ENCODE assay signal across 30 mouse cellular contexts in genomic region chr2:33442701-33443100, GRCm38 (mm10). TPM values are rescaled to one million over a fixed set of nuclear protein-coding genes. Genes with fewer than 3 reads are reported as not detected.
DNase-seq lines count a peak whose midpoint lies in the region; ATAC-seq and TF ChIP-seq lines count a peak whose summit lies in the region.
"Had no signal": no experiment of that assay in that cellular context is flagged by ENCODE, and none has a peak within 500 bp of the region (broad histone marks: within the 10 kb centered on the region; RNA-seq: fewer than 3 reads in every experiment).

No protein-coding gene starts in this region.

- no peaks in the 10 kb centered on the region for H3K36me3 ChIP-seq in heart, embryonic 10.5 days
- no peaks in the 10 kb centered on the region for H3K36me3 ChIP-seq in lung, embryonic 14.5 days (ENCODE audit: insufficient read depth)
- no peaks in the 10 kb centered on the region for H3K36me3 ChIP-seq in ES-Bruce4 (ENCODE audit: control insufficient read depth, insufficient read depth, low read length, poor library complexity, severe bottlenecking)
- no peaks in the 10 kb centered on the region for H3K36me3 ChIP-seq in forebrain, embryonic 14.5 days (ENCODE audit: control insufficient read depth, insufficient read depth, low read length)
- H3K36me3 ChIP-seq: embryonic facial prominence, embryonic 13.5 days; embryonic facial prominence, embryonic 15.5 days; forebrain, embryonic 10.5 days; forebrain, embryonic 12.5 days; forebrain, embryonic 15.5 days had no signal

- no peak for TF ChIP-seq CTCF in lung, embryonic 14.5 days (IDR thresholded peaks at IDR 0.05; ENCODE audit: low read depth)
- TF ChIP-seq CTCF in ES-Bruce4 (IDR thresholded peaks at IDR 0.05; ENCODE audit: low read depth, low read length), result no peak
- TF ChIP-seq CTCF in layer of hippocampus, adult 2 months (conservative IDR thresholded peaks at IDR 0.05), result no peak

- H3K4me3 ChIP-seq in heart, embryonic 10.5 days, result no peak overlapping the region
- H3K4me3 ChIP-seq in lung, embryonic 14.5 days (ENCODE audit: low read depth, low read length), result no peak overlapping the region
- H3K4me3 ChIP-seq in ES-Bruce4 (ENCODE audit: low read depth, low read length), result no peak overlapping the region
- H3K4me3 ChIP-seq in layer of hippocampus, adult 2 months, result no peak overlapping the region
- H3K4me3 ChIP-seq in forebrain, embryonic 14.5 days (ENCODE audit: low read depth, low read length), result no peak overlapping the region
- H3K4me3 ChIP-seq: embryonic facial prominence, embryonic 13.5 days; embryonic facial prominence, embryonic 15.5 days; erythroblast, embryonic 14.5 days; forebrain, embryonic 10.5 days; forebrain, embryonic 12.5 days; forebrain, embryonic 15.5 days had no signal

- no peak for TF ChIP-seq POLR2A in ES-Bruce4 (IDR thresholded peaks at IDR 0.05; ENCODE audit: insufficient read depth, low read length)

- no peaks in the 10 kb centered on the region for H3K9me3 ChIP-seq in heart, embryonic 10.5 days
- no peaks in the 10 kb centered on the region for H3K9me3 ChIP-seq in lung, embryonic 14.5 days (ENCODE audit: low read depth, low read length)
- no peaks in the 10 kb centered on the region for H3K9me3 ChIP-seq in ES-Bruce4 (replicated peaks; ENCODE audit: control insufficient read depth, insufficient read depth, low read length, poor library complexity, severe bottlenecking)
- no peaks in the 10 kb centered on the region for H3K9me3 ChIP-seq in forebrain, embryonic 14.5 days (replicated peaks; ENCODE audit: control insufficient read depth, low read length)
- H3K9me3 ChIP-seq: embryonic facial prominence, embryonic 13.5 days; embryonic facial prominence, embryonic 15.5 days; forebrain, embryonic 10.5 days; forebrain, embryonic 12.5 days; forebrain, embryonic 15.5 days; G1E had no signal

- H3K4me1 ChIP-seq in heart, embryonic 10.5 days, result peaks cover 42% of the 10 kb centered on the region
- peaks cover 3% of the 10 kb centered on the region; the same call in 1 of the 2 replicates for H3K4me1 ChIP-seq in lung, embryonic 14.5 days (ENCODE audit: insufficient read depth)
- H3K4me1 ChIP-seq in ES-Bruce4 (ENCODE audit: control insufficient read depth, insufficient read depth, low read length), result peaks cover 15% of the 10 kb centered on the region
- H3K4me1 ChIP-seq in forebrain, embryonic 14.5 days (ENCODE audit: control insufficient read depth, insufficient read depth, low read length), result no peaks in the 10 kb centered on the region

- intact Hi-C loops in heart, postnatal 14 days (cut with DNase I), result no loop called here

- DNase-seq in heart, embryonic 10.5 days (ENCODE audit: low spot score), result no peak
- DNase-seq in heart, postnatal 14 days, result no peak
- DNase-seq in lung, embryonic 14.5 days, result peak; percentile 21
- no peak for DNase-seq in lung, adult 18-20 months
- peak; percentile 63 for DNase-seq in brain, adult 2 months (ENCODE audit: low read depth, low spot score)
- DNase-seq in layer of hippocampus, adult 2 months (ENCODE audit: low spot score in 2 of 2), result no peak
- DNase-seq in forebrain, embryonic 14.5 days (ENCODE audit: low spot score), result no peak
- DNase-seq: adrenal gland, adult 8-10 months; adrenal gland, postnatal 14 days; adrenal gland, postnatal 36 days; B cell, adult 2 months; cerebellum, adult 11 months; cerebellum, adult 18-20 months; cerebellum, adult 8-10 months; cerebellum, adult 9-11 months; cerebellum, postnatal 14 days; cerebellum, postnatal 36 days; embryo, embryonic 11 days; forebrain, postnatal 0 days had no signal

- no peak overlapping the region for H3K4me2 ChIP-seq in lung, embryonic 14.5 days
- H3K4me2 ChIP-seq in forebrain, embryonic 14.5 days (ENCODE audit: low read length), result no peak overlapping the region
- H3K4me2 ChIP-seq: embryonic facial prominence, embryonic 13.5 days; embryonic facial prominence, embryonic 15.5 days; forebrain, embryonic 12.5 days; forebrain, embryonic 15.5 days had no signal

- ATAC-seq in lung, embryonic 14.5 days (ENCODE audit: insufficient read depth), result no peak
- ATAC-seq in forebrain, embryonic 14.5 days, result no peak
- ATAC-seq: activated CD4-positive, CD25-positive, alpha-beta regulatory T cell, adult 4 months; CD4-positive, CD25-positive, alpha-beta regulatory T cell, adult 4 months; forebrain, embryonic 15.5 days; forebrain, postnatal 0 days; Patski had no signal

- TF ChIP-seq EP300 in ES-Bruce4 (IDR thresholded peaks at IDR 0.05; ENCODE audit: insufficient read depth, low read depth, low read length), result no peak

- 55% methylated on average over 4 of the region's 4 CpGs for WGBS in heart, embryonic 10.5 days
- WGBS in lung, embryonic 14.5 days, result 29% methylated on average over 4 of the region's 4 CpGs
- WGBS in forebrain, embryonic 14.5 days, result 53% methylated on average over 4 of the region's 4 CpGs

- H3K9ac ChIP-seq in lung, embryonic 14.5 days, result no peak overlapping the region
- H3K9ac ChIP-seq in ES-Bruce4 (ENCODE audit: low read depth, poor library complexity, severe bottlenecking), result no peak overlapping the region
- no peak overlapping the region for H3K9ac ChIP-seq in forebrain, embryonic 14.5 days (ENCODE audit: low read length)
- H3K9ac ChIP-seq: embryonic facial prominence, embryonic 13.5 days; embryonic facial prominence, embryonic 15.5 days; forebrain, embryonic 12.5 days; forebrain, embryonic 15.5 days; forebrain, postnatal 0 days had no signal

- no peaks in the 10 kb centered on the region for H3K27me3 ChIP-seq in heart, embryonic 10.5 days (ENCODE audit: insufficient read depth, poor library complexity, severe bottlenecking)
- no peaks in the 10 kb centered on the region for H3K27me3 ChIP-seq in lung, embryonic 14.5 days (ENCODE audit: insufficient read depth, low read length)
- no peaks in the 10 kb centered on the region for H3K27me3 ChIP-seq in ES-Bruce4 (ENCODE audit: control insufficient read depth, insufficient read depth, low read length, poor library complexity, severe bottlenecking)
- no peaks in the 10 kb centered on the region; the same call in 1 of the 2 replicates for H3K27me3 ChIP-seq in forebrain, embryonic 14.5 days (replicated peaks; ENCODE audit: control insufficient read depth, insufficient read depth, low read length)
- H3K27me3 ChIP-seq: forebrain, embryonic 15.5 days; Patski had no signal

- peak overlapping the region; percentile 3; the same call in 1 of the 2 replicates for H3K27ac ChIP-seq in heart, embryonic 10.5 days
- no peak overlapping the region for H3K27ac ChIP-seq in lung, embryonic 14.5 days (ENCODE audit: low read depth)
- peak overlapping the region; percentile 24; the same call in 1 of the 2 replicates for H3K27ac ChIP-seq in ES-Bruce4 (ENCODE audit: insufficient read depth, low read length)
- no peak overlapping the region for H3K27ac ChIP-seq in layer of hippocampus, adult 2 months
- H3K27ac ChIP-seq in forebrain, embryonic 14.5 days (ENCODE audit: low read depth, low read length), result no peak overlapping the region
- H3K27ac ChIP-seq: embryonic facial prominence, embryonic 13.5 days; embryonic facial prominence, embryonic 15.5 days; forebrain, embryonic 10.5 days; forebrain, embryonic 12.5 days; forebrain, embryonic 15.5 days had no signal

RNA-seq across cellular contexts. Expression of gene Zbtb34, which starts 11.6 kb away (rescaled TPM):
- 5.0 and 5.6 TPM in 2 replicates for polyA plus RNA-seq in heart, embryonic 10.5 days (2016; fragmentation: Nextera tagmentation; extraction: Ambion mirVana)
- total RNA-seq in heart, postnatal 14 days (2021), result 10 to 100 TPM; 16.1 to 16.4 TPM
- 9.6 and 10.8 TPM in 2 replicates for polyA plus RNA-seq in lung, embryonic 14.5 days (2014; fragmentation: Nextera tagmentation; extraction: Ambion mirVana)
- polyA plus RNA-seq in ES-Bruce4 (2011; ENCODE audit: insufficient read depth, insufficient read length, low read depth, missing spikeins), result 20.3 and 21.4 TPM in 2 replicates
- total RNA-seq in layer of hippocampus, adult 2 months (2021), result 10 to 100 TPM; 13.9 to 14.8 TPM
- 5.1 and 6.3 TPM in 2 replicates for polyA plus RNA-seq in forebrain, embryonic 14.5 days (2014; fragmentation: Nextera tagmentation; extraction: Ambion mirVana)

RNA-seq across cellular contexts. Expression of gene Zbtb43, which starts 25.7 kb away (rescaled TPM):
- 12.5 and 15.7 TPM in 2 replicates for polyA plus RNA-seq in heart, embryonic 10.5 days (2016; fragmentation: Nextera tagmentation; extraction: Ambion mirVana)
- 10 to 100 TPM; 22.6 to 23.7 TPM for total RNA-seq in heart, postnatal 14 days (2021)
- polyA plus RNA-seq in lung, embryonic 14.5 days (2014; fragmentation: Nextera tagmentation; extraction: Ambion mirVana), result 16.4 and 17.2 TPM in 2 replicates
- 23.4 and 31.3 TPM in 2 replicates for polyA plus RNA-seq in ES-Bruce4 (2011; ENCODE audit: insufficient read depth, insufficient read length, low read depth, missing spikeins)
- total RNA-seq in layer of hippocampus, adult 2 months (2021), result 10 to 100 TPM; 24.1 to 27.4 TPM
- 29.0 and 33.2 TPM in 2 replicates for polyA plus RNA-seq in forebrain, embryonic 14.5 days (2014; fragmentation: Nextera tagmentation; extraction: Ambion mirVana)

Comparison
In these comparisons a context has a peak if more than half of its experiments do, and no peak if none do; other contexts are left out.
1. DNase-seq: peak in lung, embryonic 14.5 days (single experiment) and brain, adult 2 months (single experiment); none in heart, embryonic 10.5 days (single experiment), heart, postnatal 14 days (0 of 2), lung, adult 18-20 months (0 of 2), layer of hippocampus, adult 2 months (0 of 2) and forebrain, embryonic 14.5 days (single experiment).
2. H3K27ac ChIP-seq: peak in heart, embryonic 10.5 days (single experiment) and ES-Bruce4 (single experiment); none in lung, embryonic 14.5 days (single experiment), layer of hippocampus, adult 2 months (single experiment) and forebrain, embryonic 14.5 days (single experiment).